Mouse (Mus musculus): ENCODE measurements around the gene Gpr84.
"Not testable (repeated sequence)": the region's sequence is repeated elsewhere in the genome, so short reads cannot be mapped to it uniquely, and the experiment has no call there.

Gene Gpr84

DNA sequence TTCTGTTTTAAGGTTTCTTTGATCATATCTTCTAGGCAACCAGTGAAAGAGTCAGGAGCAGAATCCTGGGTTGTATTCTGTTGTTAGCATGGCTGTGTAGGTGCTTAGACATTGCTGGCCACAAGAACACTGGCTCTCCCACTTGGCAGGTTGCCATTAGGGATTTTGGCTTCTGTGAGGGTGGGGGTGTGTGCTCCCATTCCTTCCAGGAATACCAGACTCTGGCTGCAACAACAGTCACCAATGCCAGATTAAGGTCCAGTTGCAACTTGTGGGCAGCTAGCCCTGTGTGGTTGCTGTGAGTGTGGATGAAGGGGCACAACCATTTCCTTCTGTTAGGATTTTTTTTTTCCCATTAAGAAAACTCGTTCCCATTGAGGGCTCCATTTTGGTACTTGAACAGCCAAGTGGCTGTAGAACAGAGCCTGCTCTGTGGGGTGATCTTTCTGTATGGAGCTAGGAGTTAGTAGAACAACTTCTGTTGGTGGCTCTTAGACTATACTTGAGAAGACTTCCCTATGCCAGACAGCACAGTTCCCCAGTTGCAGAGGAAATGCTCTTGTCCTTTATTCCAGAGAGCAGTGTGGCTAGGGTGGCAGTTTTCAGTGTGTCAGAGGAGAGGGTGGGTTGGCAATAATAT, 24.5 kb downstream of the Gpr84 start:
- DNase-seq (ENCODE audit: low spot score in 2 of 2), result no peak

DNA sequence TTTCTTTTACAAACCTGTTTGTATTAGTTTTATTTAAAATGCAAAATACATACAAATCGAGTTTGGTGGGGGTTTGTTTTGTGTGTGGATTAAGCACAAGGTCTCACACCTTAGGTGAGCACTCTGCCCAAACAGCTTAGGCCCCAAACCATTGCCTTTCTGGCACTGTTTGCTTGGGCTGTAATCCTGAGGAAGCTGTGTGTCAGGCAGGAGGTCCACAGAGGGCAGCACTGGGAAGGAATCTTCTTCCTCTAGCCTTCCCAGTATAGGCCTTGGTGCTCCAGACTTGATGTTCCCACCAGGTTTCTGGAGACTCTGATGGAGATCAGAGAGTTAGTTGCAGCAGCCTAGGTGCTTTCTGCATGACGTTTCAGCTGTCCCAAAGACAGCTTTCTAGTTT, 25.8 kb downstream of the Gpr84 start:
- DNase-seq (ENCODE audit: low spot score in 2 of 2), result no peak

DNA sequence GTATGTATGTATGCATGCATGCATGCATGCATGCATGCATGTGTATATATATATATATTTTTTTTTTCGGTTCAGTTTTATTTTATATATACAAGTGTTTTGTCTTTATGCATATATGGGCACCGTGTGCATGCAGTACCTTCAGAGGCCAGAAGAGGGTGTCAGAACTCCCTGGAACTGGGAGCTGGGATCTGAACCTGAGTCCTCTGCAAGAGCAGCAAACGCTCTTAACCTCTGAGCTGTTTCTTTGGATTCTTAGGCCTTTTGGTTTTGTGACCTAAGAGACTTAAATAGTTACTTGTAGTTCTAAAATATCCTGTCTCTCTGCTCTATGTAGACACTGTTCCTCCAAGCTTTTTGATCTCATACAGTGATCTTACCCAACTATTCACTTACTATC, 26.3 kb downstream of the Gpr84 start:
- no peak for DNase-seq (ENCODE audit: low spot score in 2 of 2)

DNA sequence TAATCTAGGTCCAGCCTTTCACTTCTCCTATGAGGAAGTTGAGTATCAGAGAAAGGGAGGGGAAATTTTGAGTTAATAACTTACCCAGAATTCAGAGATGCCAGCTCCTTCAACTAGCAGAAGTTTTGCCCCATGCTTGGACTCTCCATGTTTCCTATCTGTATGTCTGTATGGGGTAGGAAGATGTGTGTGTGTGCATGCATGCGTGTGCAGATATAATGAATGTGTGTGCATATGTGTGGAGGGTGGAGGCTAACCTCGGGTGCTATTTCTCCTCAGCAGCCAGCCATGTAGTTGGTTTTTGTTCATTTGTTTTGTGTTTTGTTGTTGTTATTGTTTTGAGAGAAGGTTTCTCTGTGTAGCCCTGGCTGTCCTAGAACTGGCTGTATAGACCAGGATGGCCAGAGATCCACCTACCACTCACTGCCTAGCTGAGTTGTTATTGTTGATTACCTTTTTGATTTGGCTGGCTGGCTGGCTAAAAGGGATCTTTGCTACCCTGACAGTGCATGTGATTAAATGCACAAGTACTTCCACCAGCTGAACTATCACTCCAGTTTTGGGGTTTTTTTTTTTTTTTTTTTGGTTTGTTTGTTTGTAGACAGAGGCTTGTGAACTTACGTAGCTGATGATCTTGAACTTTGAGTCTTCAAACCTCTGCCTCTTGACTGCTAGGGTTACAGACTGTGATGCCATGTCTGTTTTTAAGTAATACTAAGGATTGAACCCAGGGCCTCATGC, 28.8 kb downstream of the Gpr84 start:
- DNase-seq (ENCODE audit: low spot score in 2 of 2), result no peak

DNA sequence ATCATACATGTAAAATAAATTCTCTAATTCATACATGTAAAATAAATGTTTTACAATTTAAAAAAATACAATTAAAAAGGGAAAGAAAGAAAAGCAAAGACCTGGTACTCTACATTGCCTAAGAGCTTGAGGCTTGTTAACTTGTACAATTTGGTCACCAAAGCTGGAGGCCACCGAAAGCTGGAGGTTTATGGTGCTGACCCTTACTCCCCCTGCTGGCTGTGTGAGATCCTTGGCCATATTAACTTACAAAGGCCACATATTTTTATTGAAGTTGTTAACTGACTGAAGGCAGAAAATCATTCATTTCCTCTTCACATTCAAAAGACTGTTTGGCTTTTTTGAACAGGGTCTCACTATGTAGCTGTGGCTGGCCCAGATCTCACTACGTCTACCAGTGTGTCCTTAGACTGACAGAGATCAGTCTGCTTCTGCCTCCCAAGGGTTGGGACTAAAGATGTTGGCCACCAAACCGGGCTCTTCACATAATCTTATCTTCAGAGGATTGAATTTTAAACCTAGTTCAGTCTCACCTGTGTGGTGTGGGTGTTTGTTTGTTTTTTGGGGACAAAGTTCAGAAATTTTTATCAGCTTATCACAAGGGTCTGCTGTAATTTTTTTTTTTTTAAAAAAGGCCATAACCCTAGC, 29.5 kb downstream of the Gpr84 start:
- DNase-seq (ENCODE audit: low spot score in 2 of 2), result peak in 1 of 2 experiments; percentile 28

DNA sequence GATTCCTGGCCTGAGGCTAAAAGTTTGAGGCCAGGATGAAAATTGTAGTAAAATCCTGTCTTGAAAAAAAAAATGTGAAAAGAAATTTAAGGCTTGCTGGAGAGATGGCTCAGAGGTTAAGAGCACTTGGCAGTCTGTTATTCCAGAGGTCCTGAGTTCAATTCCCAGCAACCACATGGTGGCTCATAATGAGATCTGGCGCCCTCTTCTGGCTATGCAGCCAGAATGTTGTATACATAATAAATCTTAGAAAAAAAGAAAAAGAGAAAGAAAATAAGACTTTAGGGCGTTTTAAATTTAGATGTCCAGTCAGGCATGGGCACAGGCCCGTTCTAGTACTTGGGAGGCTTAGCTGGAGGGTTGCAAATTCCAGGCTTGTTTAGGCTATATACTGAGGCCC, 30.7 kb downstream of the Gpr84 start:
- DNase-seq (ENCODE audit: low spot score in 2 of 2), result peak in 1 of 2 experiments; percentile 32

DNA sequence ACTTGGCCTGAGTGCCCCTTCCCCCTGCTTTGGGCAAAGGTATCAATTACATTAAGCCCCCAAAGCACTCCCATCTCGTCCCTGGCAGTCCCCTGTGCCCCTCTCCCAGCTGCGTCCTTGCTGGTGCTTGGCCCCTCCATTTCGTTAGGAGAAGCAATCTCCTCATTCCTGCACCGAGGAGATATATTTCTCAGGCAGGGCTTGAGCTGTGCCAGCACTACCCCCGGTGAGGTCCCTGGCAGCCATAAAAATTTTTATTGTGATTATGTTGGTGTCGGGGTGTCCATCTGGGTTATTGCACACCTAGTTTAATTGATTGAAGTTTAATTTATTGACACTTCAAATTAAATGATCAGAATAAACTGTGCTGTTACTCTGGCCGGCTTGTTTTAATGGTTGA, 32.5 kb downstream of the Gpr84 start:
- DNase-seq (ENCODE audit: low spot score in 2 of 2), result no peak

DNA sequence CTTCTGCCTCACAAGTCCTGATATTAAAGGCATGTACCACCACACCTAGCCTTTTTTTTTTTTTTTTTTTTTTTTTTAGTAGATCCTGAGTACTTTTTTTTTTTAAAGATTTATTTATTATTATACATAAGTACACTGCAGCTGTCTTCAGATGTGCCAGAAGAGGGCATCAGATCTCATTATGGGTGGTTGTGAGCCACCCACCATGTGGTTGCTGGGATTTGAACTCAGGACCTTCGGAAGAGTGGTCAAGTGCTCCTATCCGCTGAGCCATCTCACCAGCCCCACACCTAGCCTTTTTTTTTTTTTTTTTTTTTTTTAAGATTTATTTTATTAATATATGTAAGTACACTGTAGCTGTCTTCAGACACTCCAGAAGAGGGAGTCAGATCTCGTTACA, 34.5 kb downstream of the Gpr84 start:
- DNase-seq (ENCODE audit: low spot score in 2 of 2), result not testable (repeated sequence)

DNA sequence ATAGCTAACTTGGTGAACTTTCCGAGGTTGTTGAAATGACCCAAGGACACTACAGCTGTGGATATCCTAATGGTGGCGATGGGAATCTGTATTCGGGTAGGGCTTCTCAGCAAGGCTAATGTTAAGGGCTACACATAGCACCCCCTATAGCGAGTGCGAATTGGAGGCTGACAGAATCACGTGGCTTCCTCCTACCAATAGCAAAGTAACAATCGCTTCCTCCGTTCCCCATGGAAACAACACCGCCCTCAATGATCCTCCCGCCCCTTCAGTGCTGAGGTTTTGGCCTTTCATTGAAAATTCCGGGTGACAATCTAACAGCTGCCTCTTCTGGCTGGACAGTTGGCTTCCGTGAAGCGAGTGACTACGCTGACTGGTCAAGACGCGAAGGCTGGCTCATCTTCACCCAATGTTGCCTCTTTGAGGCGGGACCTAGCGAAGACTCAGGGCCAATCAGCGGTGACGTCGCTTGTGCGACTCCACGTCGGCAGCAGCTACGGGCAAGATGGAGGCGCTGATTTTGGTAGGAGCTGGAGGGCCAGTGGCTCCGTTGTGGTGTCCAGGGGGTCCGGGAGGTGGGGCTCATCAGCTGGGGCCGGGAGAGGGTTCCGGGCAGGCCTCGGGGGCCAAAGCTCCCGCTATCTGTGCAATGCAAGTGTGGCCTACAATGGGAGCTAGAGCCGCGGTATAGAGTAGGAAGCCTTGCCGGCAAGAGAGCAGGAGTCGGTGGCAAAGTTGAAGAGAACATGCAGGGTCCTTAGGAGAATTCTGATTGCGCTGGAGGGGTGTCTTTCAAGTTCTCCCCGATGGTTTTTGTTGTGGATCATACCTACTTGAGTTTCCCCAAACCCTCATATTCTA, 37.8 kb downstream of the Gpr84 start, which contains the start of gene Copz1:
Copz1 (plus strand) TSS at position 296 of the 861 bp plus-strand sequence.
- peak; percentile 97 to 98 for DNase-seq (ENCODE audit: low spot score in 2 of 2)

DNA sequence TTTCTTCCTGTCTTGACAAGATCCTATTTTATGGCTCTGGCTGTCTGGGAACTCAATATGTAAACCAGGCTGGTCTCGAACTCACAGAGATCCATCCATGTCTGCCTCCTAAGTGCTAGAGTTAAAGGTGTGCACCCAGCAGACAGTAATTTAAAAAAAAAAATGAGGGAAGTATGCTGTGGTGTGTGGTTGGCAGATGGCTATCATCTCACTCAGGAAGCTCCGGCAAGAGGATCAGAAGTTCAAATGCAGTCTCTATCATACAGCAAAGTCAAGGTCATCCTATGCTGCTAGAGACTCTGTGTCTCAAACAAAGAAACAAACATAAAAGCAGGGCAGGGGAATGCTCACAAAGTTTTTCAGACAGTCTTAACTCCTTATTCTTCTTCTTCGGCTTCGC, 41.5 kb downstream of the Gpr84 start:
- no peak for DNase-seq (ENCODE audit: low spot score in 2 of 2)

DNA sequence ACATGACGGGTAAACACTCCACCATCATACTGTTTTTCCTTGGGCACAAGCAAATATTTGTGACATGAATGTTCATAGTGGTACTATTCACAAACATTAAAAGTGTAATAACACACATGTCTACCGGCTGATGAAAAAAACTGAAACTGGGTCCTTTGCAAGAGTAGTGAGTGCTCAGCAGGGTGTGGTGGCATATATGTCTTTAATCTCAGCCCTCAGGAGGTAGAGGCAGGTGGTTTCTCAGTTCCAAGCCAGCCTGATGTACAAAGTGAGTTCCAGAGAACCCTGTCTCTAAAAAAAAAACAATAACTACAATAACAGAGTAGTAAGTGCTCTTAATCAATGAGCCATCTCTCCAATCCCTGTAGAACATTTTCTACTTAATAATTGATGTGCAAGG, 45.6 kb downstream of the Gpr84 start:
- no peak for DNase-seq (ENCODE audit: low spot score in 2 of 2)

DNA sequence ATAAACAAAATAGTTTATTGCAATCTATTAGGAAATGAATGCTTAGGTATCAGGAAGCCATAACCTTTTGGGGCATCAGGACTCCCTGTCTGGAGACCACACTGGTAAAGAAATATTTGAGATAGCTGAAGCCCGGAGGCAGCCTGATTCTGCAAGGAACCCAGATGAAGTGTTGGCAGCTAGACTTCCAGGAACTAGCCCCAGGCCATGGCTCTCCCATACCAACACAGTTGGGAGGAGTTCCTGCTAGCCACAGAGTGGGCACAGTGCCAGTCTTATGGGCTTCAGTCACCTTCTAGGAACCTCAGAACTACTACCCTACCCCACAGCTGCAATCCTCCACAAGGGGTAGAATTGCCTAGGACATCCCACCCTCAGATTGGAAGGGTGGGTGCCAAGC, 50.4 kb downstream of the Gpr84 start:
- peak in 1 of 2 experiments; percentile 54 for DNase-seq (ENCODE audit: low spot score in 2 of 2)

DNA sequence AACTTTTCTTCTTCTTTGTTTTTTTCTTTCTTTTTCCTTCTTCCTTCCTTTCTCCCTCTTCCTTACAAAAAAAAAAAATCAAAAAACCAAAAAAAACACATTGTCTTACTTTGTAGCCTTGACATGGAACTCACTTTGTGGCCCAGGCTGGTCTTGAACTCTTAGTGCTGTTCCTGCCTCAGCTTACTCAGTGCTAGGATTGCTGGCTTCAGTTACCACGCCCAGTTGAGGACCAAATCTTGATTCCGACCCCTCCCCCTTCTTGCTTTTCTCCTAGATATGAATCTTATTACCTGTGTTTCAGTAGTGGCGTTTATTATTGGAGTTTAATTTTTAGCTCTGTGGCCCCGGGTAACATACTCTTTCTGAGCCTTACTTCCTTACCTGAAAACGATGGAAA, 51.2 kb downstream of the Gpr84 start:
- DNase-seq (ENCODE audit: low spot score in 2 of 2), result no peak
